Mouse (Mus musculus) C2C12 (cell line): ENCODE measurements around the gene Nipal4.

Source experiments
- CEBPB ChIP-seq: IDR thresholded peaks from one replicate; pipeline ENCODE4 v1.6.1; 2011; ENCODE audit warnings: low read depth, mild to moderate bottlenecking, control low read depth, moderate library complexity
- CTCF ChIP-seq: IDR thresholded peaks from one replicate; pipeline ENCODE4 v1.5.1; 2011; ENCODE audit not compliant: control insufficient read depth, insufficient read depth, insufficient read length
- FOSL1 ChIP-seq: IDR thresholded peaks from one replicate; pipeline ENCODE4 v1.8.0; 2011; ENCODE audit warnings: mild to moderate bottlenecking, low read length; ENCODE audit not compliant: poor library complexity, insufficient read depth, severe bottlenecking
- MAX ChIP-seq: IDR thresholded peaks from one replicate; pipeline ENCODE4 v1.6.1; 2011; ENCODE audit warnings: mild to moderate bottlenecking, control low read depth
- MYOD1 ChIP-seq: IDR thresholded peaks from one replicate; pipeline ENCODE4 v1.6.1; 2011; ENCODE audit warnings: low read depth; ENCODE audit not compliant: control insufficient read depth, insufficient read length
- MYOG ChIP-seq: IDR thresholded peaks from one replicate; pipeline ENCODE4 v1.6.1; 2011; ENCODE audit not compliant: control insufficient read depth, insufficient read length; ENCODE audit errors: extremely low read depth
- USF1 ChIP-seq: IDR thresholded peaks from one replicate; pipeline ENCODE4 v1.6.1; 2011; ENCODE audit warnings: low read depth, mild to moderate bottlenecking, control low read depth, moderate library complexity

DNA sequence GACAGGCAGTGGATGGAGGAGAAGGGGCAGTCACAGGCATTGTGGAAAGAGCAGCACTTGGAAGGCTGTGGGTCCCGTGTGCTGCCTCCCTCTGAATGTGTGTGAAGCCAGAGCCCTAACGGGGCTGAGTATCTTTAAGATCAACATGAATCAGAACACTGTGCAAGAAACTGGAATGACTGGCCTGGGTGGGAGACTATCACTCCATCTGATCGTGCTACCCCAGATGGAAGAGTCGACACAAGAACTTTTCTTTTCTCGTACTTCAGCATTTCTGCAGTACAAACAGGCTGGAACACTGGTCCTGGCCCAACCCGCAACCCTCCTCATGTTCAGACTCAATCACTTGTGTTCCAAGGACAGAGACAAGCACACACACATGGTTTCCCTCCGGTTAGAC lies 2.2 kb upstream of the Nipal4 start:
- TF ChIP-seq CTCF (no peak), USF1 (no peak), MYOD1 (no peak), MAX (no peak), CEBPB (no peak), MYOG (no peak), FOSL1 (no peak)
